Mouse (Mus musculus): ENCODE data around the gene Nudcd3.

DNA sequence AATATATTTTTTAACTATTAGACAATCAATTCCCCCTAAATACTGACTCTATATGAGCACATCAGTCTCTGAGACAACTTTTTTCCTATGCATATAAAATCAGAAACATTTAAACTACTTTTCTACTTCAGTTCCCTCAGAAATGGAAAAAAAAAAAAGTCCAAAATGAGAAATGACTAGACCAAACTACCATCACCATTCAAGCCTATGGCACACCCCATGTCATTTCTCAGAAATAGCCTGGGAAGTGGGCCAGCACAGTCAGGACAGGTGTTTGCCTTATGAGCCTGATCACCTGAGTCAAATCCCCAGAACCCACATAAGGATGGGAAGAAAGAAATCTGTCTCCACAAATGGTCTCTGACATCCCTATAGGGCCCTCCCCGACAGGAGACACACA, 41.7 kb downstream of the Nudcd3 start:
- TF ChIP-seq CTCF (IDR thresholded peaks at IDR 0.05; ENCODE audit: borderline replicate concordance, insufficient read depth, low read depth, low read length) (no peak), POLR2A (IDR thresholded peaks at IDR 0.05; ENCODE audit: borderline replicate concordance, insufficient read depth, low read length) (no peak)

Measured in cerebellum, adult 2 months (tissue).